Mouse (Mus musculus): ENCODE results near the gene Capg. TPM values are rescaled to one million over a fixed set of nuclear protein-coding genes. Genes with fewer than 3 reads are reported as not detected.

The Capg gene
- total RNA-seq, 2 experiments from 2014 or later, result 48.9 to 55.2 TPM

DNA sequence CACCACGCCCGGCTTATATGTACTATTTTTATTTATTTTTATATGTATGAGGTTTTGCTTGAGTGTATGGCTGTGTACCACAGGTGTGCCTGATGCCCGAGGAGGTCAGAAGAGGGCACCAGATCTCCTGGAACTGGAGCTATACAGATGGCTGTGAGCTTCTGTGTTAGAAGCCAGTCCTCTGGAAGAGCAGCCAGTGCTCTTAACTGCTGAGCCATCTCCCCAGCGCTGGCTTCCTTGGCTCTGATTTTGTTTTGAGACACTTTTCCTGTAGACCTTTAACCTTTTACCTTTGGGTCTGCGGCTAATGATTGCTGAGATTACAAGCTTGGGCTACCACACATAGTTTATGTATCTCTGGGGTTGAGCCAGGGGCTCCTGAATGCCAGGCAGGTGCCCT lies 23.3 kb downstream of the Capg start:
- no peak for DNase-seq (ENCODE audit: low spot score in 2 of 2)

GRCm38 (mm10) chr6:72568736-72569135 lies 24.5 kb downstream of the Capg start:
- DNase-seq (ENCODE audit: low spot score in 2 of 2), result no peak

GRCm38 (mm10) chr6:72570644-72571397 lies 26.6 kb downstream of the Capg start:
- DNase-seq (ENCODE audit: low spot score in 2 of 2), result no peak

- DNase-seq (ENCODE audit: low spot score in 2 of 2), result no peak
These were observed 27.6 kb downstream of the Capg start for GRCm38 (mm10) chr6:72571826-72572225.

DNA sequence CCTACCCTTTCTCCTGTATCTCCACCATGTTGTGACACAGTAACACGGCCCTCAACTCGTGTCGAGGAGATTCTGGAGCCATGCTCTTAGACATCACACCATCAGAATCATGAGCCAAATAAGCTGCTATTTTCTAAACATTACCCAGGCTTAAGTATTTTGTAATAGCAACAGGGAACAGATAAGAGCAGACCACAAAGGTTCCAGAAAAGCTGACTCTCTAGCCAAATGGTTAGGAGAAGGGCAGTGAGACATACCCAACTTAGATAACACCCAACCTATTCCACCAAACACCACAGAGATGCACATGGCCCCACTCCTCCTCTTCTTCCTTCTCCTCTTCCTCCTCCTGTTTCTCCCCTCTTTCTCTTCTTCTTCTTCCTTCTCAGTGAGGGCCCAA lies 31.9 kb downstream of the Capg start:
- DNase-seq (ENCODE audit: low spot score in 2 of 2), result no peak

- DNase-seq (ENCODE audit: low spot score in 2 of 2), result no peak
These were observed 37.6 kb downstream of the Capg start for GRCm38 (mm10) chr6:72581625-72582382.

GRCm38 (mm10) chr6:72583211-72583839 lies 39.1 kb downstream of the Capg start:
- DNase-seq (ENCODE audit: low spot score in 2 of 2), result no peak

DNA sequence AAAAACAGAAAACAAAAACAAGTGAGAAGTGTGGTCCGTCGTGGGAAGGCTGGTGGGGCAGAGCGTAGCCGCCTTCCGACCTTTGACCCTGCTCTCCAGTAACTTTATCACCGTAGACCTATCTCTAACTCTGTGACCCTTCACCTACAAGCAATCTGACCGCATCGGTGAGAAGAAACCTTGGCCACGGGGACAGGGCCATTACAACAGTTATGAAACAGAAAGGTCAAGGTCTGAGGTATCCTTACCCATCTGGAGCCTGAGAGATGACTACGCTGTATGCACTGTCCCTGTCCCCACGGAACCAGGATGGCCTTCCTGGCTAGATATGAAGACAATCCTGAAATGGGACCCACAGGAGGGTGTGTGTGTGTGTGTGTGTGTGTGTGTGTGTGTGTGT lies 40.0 kb downstream of the Capg start:
- no peak for DNase-seq (ENCODE audit: low spot score in 2 of 2)

DNA sequence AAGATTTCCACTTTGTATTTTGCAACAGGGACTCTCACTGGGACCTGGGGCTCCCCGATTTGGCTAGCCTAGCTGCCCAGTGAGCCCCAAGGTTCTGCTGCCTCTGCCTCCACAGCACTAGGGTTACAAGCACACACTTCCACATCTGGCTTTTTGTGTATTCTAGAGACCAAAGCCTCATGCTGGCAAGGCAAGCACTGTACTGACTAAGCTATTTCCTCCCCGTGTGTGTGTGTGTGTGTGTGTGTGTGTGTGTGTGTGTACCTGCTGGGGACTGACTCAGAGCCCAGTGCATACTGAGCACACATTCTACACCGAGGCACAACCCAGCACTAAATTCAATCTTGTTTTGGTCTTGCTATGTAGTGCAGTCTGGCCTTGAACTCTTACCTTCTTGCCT lies 42.5 kb downstream of the Capg start:
- no peak for DNase-seq (ENCODE audit: low spot score in 2 of 2)

- DNase-seq (ENCODE audit: low spot score in 2 of 2), result no peak
These were observed 44.1 kb downstream of the Capg start for GRCm38 (mm10) chr6:72588307-72588706.

GRCm38 (mm10) chr6:72590111-72590510 lies 45.9 kb downstream of the Capg start:
- no peak for DNase-seq (ENCODE audit: low spot score in 2 of 2)

DNA sequence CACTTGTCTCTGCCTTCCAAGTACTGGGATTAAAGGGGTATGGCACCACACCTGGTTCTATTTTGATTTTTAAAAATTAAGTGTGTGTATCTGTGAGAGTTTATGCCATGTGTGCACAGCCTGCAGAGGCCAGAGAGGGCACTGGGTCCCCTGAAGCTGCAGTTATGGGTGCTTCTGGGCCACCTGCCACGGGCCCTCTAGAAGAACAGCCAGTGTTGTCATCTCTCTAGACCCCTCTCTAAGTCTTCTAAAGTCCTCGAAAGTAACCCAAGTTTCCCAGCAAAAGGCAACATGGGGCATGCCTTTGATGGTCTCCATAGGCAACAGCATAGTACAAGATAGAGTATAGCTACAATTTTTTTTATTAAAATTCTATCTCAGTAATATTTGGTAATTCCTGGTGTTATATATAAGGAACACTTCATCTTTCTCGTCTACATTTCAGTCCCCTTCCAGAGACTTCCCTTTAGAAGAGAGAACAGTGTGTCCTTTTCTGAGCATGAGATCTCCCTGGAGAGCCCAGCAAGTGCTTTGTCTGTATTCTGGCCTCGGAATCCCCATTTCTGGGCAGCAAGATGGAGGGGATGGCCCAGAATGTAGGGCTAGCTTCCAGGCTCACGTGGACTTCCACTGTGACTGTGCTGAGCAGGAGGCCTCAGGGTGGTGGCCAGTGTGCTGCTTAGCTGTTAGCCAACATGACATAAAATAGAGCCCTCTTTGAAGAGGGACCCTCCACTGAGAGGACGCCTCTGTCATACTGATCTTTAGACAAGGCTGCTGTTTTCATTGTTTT lies 49.0 kb downstream of the Capg start:
- DNase-seq (ENCODE audit: low spot score in 2 of 2), result no peak

- DNase-seq (ENCODE audit: low spot score in 2 of 2), result no peak
These were observed 49.7 kb downstream of the Capg start for GRCm38 (mm10) chr6:72593914-72594313.

- no peak for DNase-seq (ENCODE audit: low spot score in 2 of 2)
These were observed 53.1 kb downstream of the Capg start for GRCm38 (mm10) chr6:72597083-72597874.

DNA sequence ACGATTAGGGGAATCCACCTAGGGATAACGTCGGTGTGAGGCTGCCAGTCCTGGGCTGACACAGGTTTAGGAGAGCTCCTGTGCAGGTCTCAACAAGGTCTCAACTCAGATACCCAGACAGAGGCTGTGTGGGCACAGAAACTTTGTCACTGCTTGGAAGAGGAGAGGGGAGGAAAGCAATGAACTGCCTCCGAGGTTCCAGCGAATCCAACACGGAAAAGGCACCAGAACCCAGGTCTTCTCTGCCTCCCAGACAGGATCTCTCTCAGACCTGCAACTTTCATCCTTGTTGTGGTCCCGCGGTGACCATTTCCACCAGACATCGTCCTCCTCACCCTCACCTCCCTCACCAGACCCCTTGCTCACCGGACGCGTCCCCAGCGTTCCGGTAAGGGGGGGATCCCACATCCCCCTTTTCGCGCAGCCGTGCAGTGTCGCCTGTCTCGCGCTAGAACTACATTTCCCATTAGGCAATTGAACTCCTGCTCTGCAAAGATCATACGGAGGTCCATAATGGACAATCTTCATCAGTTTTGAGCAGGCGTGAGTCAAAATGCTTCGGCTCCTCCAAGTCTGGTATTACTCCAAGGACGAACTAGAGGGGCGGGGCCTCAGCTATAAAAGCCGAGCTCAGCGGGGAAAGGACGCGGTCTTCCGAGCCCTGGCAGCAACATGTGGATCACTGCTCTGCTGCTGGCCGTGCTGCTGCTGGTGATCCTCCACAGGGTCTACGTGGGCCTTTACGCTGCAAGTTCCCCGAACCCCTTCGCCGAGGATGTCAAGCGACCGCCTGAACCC lies 54.0 kb downstream of the Capg start, which contains the start of the genes Elmod3 and Retsat:
TSS of gene Elmod3 (minus strand) at position 458 of the 798 bp plus-strand sequence.
TSS of gene Retsat (plus strand) at position 520 of the 798 bp plus-strand sequence.
- peak; percentile 82 to 89 for DNase-seq (ENCODE audit: low spot score in 2 of 2)

DNA sequence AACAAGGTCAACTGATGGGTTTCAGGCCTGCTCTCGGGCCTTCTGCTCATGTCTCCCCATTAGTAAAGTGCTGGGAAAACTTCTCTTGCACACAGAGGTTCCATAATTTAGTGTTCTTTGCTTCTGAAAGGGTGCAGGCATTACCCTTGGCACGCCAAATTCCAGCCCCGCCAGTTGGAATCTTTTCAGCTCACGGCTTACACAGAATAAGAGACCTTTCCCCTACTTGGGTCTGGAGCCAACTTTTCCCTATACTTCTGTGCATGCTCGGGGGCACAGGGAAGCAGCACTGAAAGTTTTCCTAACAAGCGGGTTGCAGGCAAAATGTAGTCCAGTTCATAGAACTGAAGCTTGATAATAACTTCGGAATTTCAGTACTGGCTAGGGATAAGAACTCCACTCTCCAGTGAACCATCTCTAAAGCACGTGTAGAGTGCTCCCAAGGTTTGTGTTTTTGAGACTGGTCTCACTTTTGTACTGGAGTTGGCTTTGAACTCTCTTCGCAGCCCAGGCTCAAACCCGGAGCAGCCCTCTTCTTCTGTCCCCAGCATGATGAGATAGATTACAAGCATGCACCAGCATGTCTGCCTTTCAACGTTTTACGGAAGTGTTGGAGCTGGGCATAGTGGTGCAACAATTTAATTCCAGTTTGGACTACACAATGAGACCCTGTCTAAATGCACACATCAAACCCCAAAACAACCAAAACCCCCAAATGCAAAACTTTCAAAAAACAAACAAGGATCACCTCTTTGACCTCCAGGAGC lies 54.8 kb downstream of the Capg start:
- DNase-seq (ENCODE audit: low spot score in 2 of 2), result no peak

DNA sequence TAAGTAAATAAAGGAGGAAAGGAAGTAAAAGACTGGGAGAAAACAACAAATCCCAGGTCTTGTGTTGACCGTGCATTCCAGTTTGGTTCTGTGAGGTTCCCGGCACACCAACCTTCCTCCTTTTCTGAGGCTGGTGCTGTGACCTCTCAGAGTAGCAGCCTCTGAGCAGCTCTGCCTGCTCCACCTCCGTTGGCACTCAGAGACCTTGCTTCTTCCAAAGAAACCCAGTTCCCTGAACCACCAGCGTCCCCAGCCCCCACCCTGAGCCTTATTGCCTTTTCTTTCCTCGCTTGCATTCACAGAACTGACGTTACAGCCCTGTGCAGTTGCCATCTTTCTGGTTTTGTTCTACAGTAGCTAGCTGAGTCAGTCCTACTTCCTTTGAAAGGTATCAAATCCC lies 56.0 kb downstream of the Capg start:
- no peak for DNase-seq (ENCODE audit: low spot score in 2 of 2)

DNA sequence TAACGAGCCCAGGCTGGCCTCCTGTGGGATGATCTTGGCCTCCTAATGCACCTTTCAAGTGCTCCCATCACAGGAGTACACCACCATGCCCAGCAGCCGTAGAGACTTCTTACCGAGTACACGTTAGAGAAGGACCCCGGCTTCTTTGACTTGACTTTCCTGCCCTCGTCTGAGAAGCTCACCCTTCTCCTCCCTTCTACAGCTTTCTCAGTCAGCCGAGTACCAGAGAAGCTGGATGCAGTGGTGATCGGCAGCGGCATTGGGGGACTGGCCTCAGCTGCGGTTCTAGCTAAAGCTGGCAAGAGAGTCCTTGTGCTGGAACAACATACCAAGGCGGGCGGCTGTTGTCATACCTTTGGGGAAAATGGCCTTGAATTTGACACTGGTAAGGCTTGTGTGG lies 56.6 kb downstream of the Capg start:
- no peak for DNase-seq (ENCODE audit: low spot score in 2 of 2)

DNA sequence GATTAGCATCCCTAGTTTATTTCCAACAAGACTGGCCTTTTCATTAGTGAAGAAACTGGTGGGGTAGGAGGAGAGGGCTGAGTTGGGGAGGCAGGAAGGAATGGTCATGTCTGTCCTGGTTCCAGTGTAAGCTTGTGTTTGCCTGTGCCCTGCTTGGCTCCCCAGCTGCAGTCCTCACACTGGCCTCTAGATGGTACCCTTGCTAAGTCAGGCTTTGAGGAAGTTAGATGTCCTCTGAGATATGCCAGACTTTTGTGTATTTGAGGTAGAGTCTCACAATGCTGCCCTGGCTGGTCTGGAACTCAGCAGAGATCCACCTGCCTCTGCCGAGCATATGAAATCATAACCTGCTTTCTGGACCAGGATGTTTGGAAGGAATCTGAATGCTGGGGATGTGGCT lies 57.5 kb downstream of the Capg start:
- DNase-seq (ENCODE audit: low spot score in 2 of 2), result peak; percentile 37 to 56

All from adrenal gland, postnatal 4 days (tissue).